Mouse (Mus musculus) gonadal fat pad, adult 2 months (tissue): ENCODE results near the gene Prkcg. TPM values are rescaled to one million over a fixed set of nuclear protein-coding genes. Genes with fewer than 3 reads are reported as not detected.
A peak's percentile ranks its signal among the peaks of the same experiment; 100 is the strongest.
"Not testable (repeated sequence)": the region's sequence is repeated elsewhere in the genome, so short reads cannot be mapped to it uniquely, and the experiment has no call there.

ENCODE experiments used
- DNase-seq: peaks from one replicate; pipeline ENCODE4 v3.0.0-alpha.2; 2012; ENCODE audit warnings: low read depth
- polyA plus RNA-seq: library from polyadenylated mRNA; depleted of rRNA; stranded (reverse); fragments of >200 nt; gene quantifications from 2 replicates; pipeline ENCODE4 v1.2.3, GENCODE M21; 2012

Prkcg gene
- polyA plus RNA-seq, 1 experiment = 4.8 TPM

DNA sequence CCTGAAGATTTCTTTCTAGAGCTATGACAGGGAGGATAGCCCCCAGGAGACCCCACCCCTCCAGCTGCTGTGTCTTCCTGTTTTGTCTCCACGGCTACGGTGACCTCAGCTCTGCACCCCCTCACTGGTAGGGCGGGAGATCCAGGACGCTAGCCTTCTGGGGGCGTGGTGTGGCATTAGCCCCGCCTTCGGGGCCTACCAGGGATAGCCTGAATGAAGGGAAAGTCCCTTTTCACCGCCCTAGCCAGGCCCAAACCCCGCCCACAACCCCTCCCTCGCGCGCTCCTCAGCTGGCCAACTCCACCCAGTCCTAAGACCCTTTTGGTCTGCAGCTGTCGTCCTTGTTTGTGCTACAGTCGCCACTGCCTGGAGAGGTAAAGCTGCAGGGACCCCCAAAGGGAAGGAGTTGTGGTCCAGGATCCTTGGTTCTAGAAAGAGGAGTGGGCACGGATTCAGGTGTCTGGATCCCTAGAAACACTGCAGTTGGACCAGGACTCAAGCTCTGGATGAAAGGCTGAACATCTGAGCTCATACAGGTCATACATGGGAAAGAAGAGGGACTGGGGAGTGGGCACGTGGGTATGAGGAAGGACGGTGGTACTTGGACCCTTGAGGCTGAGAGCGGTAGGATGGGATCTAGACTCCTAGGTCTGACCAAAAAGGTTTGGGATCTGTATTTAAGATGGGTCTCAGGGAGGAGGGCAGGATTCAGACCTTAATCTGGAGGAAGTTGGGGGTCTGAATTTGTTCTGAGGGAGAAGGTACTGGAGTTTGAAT, 1.5 kb downstream of the Prkcg start:
- no peak for DNase-seq

DNA sequence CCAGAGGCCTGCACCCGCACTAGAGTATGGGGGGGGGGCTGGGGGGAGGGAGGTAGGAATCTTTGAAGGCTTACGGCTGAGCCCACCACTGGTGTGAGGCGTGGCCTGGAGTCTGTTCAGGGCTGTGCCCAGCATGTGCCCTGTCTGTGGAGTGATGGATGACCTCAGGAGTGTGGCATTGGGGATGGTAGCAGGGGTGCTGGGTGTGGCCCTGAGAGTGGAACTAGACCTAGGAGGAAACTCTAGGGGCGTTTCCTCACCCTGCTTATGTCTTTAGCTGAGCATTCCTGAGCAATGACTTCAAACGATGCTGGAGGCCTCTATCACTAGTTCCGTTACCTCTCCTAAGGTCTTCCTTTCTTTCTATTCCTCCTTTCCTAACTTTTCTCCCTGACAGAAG, 2.2 kb downstream of the Prkcg start:
- no peak for DNase-seq

DNA sequence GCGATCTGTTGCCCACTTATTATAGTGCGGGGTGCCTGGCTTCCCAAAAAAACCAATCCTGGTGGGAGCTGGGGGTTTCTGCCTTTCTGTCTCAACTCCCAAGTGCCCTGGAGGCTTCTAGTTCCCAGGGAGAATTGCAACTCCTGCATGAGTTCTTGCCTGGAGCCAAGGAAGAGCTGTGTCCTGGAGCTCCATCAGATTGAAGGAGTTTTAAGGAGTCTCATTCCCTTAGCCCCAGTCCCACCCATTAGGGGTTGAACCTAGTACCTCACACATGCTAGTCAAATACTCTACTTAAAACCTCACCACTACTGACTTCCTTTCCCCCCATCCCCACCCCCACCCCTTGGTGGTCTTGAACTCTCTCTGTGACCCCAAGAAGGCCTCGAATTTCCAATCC, 2.8 kb downstream of the Prkcg start:
- no peak for DNase-seq

DNA sequence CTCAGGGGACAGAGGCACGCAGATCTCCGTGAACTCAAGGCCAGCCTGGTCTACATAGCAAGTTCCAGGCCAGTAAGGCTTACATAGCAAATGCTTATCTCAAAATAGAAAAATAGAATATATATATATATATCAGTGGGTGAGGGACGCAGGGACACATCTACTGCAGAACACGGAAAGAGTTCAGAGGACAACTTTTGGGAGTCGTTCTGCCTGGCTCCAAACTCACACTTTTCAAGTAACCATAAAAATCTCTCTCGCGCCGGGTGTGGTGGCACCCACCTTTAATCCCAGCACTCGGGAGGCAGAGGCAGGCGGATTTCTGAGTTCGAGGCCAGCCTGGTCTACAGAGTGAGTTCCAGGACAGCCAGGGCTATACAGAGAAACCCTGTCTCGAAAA, 3.3 kb downstream of the Prkcg start:
- not testable (repeated sequence) for DNase-seq

DNA sequence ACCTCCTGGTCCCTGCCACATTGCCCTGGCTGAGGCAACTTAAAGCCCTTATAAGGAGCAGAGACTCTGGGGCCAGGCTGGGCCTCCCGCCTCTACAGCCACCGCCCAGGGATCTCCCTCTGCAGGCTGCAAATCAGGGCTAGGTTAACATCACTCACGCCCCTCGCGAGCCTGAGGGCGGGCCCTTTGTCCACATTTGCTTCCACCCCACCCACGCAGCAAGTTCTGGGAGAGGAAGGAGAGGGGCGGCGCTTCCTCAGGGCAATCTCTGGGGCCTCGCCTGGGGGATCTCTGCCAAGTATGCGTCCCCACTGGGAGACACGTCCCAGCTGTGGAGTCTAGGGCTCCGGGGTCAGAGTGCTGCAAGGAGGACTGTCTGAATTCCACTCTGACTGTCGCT, 3.8 kb downstream of the Prkcg start:
- DNase-seq = no peak

DNA sequence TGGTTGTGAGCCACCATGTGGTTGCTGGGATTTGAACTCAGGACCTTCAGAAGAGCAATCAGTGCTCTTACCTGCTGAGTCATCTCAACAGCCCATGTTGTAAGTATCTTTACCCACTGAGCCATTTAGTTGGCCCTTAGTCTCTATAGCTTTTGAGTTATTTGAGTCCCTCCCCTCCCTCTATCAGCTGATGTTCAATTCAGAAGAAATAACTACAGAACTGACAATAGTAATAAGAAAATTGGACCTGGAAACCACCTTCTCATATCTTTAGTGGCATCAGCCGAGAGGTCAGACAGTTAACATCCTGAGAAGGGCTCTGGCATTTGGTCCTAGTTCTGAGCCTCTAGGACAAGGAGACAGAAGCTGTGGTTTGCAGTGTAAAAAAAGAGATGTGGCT, 5.8 kb downstream of the Prkcg start:
- no peak for DNase-seq

DNA sequence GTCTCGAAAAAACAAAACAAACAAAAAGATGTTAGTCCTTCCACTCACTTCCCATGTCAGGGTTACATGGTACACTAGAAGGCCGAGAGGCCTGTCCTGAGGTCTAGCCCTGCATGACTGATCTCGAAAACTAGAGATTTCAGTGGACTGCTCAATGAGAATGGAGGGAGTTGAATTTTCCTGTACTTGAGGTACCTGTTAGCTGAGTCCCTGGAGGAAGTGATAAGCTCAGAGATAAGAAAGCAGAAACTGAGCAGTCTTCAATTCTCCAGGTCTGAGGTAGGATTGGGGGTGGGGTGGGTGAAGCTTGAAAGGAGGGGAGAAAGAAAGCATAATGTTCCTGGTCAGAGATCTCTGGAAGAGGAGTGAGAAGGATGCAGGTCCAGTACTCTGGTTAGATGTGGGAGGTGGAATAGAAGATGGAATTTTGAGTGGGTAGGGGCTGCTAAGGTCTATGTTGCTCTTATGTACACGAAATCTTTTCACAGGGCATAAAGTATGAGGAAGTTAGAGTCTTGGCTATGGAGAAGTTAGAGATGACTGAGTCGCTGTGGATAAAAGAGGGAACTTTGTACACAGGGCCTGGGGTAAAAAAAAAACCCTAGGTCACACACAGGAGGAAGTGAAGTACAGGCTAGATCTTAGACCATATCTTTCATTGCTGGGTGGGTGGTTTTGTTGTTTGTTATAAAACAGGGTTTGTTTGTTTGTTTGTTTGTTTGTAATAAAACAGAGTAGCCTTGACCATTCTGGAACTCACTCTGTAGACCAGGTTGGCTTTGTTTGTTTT, 6.5 kb downstream of the Prkcg start:
- DNase-seq = no peak

DNA sequence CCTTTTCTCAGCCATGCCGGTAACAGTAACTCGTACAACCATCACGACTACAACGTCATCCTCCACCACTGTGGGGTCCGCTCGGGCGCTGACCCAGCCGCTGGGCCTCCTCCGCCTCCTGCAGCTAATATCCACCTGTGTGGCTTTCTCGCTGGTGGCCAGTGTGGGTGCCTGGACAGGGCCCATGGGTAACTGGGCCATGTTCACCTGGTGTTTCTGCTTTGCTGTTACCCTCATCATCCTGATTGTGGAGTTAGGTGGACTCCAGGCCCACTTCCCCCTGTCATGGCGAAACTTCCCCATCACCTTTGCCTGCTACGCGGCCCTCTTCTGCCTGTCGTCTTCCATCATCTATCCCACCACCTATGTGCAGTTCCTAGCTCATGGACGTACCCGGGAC, 7.7 kb downstream of the Prkcg start:
- no peak for DNase-seq

DNA sequence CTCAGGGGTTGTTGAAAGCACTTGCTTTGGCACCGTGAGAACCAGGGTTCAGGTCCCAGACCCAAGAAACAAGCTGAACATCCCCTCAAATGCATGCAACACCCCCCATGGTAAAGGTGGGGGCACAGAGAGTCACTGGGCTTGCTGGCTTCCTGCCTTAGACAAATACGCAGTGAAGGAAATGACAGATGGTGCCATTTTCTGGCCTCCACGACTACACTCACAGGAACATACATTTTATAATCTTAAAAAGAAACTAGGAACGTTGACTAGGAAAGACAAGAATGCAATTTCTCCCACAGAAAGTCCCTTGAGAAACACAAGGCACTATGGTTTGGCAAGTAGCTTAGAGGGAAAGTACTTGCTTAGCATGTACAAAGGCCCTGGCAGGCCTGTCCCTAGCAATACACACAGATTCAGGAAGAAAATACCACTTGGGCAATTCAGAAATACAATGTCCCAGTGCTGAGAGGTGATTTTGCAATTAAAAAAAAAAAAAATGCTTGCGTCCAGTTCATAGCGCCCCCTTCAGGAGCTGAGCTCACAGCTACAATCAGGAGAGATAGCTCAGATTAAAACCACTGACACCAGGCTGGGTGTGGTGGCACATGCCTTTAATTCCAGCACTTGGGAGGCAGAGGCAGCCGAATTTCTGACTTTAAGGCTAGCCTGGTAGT, 11.1 kb downstream of the Prkcg start:
- peak; percentile 72 for DNase-seq

DNA sequence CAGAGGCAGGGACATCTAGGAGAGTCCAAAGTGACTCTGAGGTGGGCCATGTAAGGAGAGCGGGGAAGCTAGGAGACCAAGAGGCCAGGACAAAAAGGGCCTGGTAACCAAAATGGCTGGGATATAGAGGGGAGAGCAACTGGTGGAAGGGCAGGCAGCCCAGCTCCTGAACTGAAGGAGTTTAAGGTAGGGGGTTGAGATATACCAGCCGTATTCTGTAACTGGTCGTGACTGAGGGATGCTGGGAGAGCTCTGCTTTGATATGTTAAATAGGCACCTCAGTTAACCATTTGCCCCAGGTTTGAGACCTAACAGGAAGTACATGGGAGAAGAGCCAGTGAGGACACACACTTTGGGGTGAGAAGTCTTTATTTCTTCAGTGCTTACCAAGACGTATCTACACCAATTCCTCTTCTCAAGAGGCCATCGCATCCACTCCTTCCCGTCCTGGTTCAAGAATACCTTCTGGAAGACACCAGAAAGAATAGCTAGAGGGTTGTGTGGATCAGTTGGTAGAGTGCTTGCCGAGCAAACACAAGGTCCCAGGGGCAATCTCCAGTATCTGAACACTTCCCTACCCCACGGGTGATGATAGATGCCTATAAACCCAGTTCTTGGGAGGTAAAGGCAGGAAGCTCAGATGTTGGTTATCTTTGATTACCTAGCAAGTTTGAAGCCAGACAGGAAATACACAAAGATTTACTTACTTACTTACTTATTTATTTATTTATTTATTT, 12.1 kb downstream of the Prkcg start:
- DNase-seq = no peak

DNA sequence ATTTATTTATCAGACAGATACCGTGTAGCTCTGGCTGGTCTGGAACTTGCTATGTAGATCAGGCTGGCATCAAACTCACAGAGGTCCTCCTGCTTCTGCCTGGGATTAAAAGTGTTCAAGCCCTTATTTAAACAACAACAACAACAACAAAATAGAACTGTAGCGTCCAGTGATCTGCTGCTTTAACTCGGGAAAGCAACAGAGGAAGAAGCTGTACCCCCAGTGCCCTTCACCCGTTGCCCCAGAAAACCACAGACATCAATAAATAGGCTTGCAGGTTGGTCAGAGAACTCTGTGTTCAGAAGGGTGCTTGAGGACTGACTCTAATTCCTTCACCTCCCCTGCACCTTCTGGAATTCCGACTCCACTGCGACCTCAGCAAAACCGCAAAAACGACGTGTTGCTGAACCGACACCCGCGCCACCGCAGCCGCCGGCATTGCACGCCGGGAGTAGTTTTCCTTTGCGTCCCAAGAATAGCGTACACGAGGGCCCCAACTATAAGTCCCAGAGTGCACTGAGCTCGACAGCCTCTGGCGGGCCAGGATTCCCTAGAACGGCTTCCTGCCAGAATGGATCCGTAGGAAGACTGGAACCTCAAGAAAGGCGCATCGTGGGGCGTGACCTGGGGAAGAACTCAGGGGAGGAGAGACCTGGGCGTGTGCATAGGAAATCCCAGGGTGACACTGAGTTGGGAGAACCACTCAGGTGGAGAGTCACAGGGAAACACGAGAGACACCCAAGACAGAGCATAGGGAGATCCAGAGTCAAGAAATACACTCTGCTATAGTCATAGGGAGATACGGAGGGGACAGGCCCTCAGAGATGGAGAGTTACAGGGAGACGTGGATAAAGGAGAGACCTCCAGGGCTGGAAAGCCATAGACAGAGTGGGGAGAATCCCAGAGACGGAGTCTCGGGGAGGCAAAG, 12.9 kb downstream of the Prkcg start:
- no peak for DNase-seq

DNA sequence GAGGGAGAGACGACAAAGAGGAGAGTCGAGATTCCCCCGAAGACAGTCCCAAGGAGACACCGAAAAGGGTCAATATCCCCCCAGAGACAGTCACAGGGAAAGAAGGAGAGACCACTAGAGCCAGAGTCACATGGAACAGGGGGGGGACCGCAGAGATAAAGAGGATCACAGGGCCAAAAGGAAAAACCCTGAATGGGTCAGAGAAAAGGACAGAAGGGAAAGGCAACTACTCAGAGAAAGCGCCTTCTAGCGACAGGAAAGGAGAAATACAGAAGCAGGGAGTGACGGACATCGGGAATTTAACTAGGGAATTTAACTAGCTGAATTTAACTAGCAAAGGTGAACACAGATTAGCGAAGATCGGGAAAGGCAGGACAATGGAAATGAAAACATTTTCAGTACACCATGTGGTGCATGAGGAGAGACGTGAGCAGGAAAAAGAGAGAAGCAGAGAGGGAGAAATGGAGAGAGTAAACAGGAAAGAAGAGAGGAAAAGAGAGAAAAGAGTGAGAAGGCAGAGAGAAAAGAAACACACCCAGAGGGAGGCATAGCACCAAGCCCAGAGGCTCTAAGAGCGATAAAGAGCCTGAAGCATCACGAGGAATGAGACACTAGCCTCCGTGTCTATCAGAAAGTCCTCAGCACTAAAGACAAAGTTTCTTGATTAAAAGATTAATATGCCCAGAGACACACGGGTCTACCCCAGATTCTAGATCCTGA, 13.7 kb downstream of the Prkcg start:
- no peak for DNase-seq

DNA sequence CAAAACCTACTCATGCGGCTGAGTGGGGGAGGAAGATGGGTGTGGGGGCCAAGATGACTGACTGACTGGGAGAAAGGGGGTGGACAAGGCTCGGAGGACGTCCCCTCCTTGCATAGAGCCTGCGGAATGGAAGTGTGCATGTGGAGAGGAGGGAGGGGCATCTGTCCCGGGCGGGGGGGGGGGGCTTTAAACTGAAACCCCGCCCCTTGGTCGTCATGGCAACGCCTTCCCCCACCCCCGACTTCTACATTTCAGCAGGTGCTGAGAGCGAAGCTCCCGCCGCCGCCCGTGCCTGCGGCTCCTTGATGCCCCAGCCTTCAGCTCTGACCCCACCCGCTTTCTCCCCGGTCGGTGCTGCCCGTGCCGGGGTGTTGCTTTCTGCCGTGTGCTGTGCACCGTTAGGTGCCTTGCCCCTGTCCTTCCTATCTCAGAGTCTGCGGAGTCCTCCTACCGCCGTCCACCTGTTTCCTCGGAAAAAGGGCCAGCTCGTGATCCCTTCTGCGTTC, 14.3 kb downstream of the Prkcg start:
- no peak for DNase-seq

DNA sequence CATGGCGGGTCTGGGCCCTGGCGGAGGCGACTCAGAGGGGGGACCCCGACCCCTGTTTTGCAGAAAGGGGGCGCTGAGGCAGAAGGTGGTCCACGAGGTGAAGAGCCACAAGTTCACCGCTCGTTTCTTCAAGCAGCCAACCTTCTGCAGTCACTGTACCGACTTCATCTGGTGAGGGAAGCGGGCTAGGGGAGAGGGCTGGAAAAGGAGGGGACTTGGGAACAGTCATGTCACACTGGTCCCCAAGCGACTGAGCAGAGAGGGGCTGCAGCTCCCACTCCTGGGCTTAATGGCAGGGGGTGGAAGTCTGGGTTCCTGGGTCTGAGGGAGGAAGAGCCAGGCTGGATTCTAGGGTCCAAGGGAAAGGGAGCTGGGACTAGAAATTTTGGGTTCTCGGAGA, 14.8 kb downstream of the Prkcg start:
- no peak for DNase-seq

DNA sequence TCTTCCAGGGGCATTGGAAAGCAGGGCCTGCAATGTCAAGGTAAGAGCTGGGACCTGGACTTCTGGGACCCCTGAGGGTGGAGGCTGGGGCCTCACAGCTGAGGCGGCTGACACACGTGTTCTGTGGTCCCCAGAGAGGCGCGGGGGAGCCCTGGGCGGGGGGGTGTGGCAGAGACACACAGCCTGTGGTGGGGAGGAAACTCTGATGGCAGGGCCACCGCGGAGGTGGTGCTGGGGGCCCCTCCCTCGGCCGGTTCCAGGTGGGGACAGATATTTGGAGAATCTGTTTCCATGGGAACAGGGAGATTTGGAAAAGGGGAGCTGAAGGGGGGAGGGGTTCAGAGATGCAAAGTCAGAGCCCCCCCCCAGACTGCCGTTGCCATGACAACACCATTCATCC, 15.3 kb downstream of the Prkcg start:
- no peak for DNase-seq

DNA sequence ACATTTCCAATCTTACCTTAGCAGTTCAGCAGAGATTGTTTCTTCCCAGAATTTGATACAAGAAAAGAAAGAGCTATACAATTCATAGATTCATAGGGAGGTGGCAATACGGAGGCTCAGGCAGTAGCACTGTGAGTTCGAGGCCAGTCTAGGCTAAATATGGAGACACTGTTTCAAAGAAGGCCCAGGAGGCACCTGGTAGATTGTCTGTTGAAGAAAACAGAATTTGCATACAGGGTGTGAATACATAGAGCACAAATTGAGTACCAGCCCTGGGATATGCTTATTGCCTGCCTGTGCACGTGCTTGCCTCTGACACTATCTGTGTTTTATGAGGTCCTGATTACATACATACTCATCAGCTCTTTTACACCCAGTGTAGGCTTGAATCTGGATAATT, 17.4 kb downstream of the Prkcg start:
- DNase-seq = no peak

DNA sequence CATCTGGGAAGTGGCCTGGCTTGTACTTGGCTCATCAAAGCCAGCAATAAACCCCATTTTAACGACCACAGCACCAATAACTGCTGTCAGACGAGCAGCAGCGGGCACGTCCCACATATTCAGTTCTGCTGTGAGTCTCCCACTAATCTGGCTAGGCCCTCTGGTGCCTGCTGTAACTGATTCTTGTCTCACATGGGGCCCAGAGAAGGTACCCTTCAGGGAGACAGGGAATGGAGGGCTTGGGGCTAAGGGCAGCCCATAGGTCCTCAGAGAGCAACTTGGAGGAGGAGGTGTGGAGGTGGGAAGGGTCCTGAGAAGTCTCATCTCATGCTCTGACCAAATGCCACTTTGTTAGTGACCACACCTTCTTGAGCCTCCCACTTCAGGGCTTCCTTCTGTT, 19.7 kb downstream of the Prkcg start:
- no peak for DNase-seq

DNA sequence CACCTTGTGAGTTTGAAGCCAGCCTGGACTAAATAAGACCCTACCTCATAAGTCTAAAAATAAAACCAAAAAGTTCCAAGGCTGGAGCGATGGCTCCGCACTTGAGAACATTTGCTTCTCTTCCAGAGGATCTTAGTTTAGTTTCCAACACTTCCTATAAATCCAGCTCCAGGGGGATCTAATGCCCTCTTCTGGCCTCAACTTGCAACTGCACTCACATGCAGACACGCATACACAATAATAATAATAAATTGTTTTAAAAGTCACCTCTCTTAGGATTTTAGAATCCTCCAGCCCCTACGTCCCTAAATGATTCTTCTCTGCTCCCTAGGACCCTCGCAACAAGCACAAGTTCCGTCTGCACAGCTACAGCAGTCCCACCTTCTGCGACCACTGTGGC, 21.3 kb downstream of the Prkcg start:
- DNase-seq = no peak

DNA sequence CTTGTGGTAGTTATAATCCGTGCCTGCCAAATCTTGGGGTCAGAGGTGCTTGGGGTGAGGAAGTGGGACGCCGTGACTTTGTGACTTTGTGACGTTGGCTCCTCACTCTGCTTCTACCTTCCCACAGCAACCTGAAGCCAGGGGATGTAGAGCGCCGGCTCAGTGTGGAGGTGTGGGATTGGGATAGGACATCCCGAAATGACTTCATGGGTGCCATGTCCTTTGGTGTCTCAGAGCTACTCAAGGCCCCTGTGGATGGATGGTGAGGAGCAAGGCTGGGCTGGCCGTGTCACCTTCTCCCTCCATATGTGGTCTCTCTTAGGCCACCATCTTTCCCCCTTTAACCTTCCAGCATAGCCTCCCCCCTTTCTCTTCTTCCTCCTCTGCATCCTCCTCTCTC, 24.6 kb downstream of the Prkcg start:
- no peak for DNase-seq

DNA sequence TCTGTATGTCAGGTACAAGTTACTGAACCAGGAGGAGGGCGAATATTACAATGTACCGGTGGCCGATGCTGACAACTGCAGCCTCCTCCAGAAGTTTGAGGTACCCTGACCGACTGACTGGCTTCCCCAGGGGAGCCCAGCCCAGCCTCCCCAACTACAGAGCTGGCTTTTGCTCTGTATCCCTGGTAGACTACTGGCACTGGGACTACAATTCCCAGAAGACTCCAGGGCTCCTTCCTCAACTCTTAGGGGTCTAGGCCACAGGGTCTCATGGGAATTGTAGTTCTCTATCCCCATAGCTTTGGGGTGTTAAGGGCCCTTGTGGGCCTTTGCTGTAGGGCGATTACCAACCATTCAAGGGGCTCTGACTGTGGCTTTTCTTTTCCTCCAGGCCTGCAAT, 25.1 kb downstream of the Prkcg start:
- no peak for DNase-seq
